Mouse (Mus musculus) ES-Bruce4 (cell line): ENCODE results near the gene Mib2. TPM values are rescaled to one million over a fixed set of nuclear protein-coding genes. Genes with fewer than 3 reads are reported as not detected.
A peak's percentile ranks its signal among the peaks of the same experiment; 100 is the strongest.
"Not testable (repeated sequence)": the region's sequence is repeated elsewhere in the genome, so short reads cannot be mapped to it uniquely, and the experiment has no call there.

Source experiments
- H3K27ac ChIP-seq: 2 replicates; pipeline ENCODE4 v1.5.1; 2012; ENCODE audit warnings: low read length, inconsistent platforms; ENCODE audit not compliant: insufficient read depth
- H3K27me3 ChIP-seq: 2 replicates; pipeline ENCODE4 v1.6.1; 2012; ENCODE audit warnings: mild to moderate bottlenecking, low read length, inconsistent platforms; ENCODE audit not compliant: control insufficient read depth, poor library complexity, insufficient read depth, severe bottlenecking
- H3K36me3 ChIP-seq: 2 replicates; pipeline ENCODE4 v1.6.1; 2012; ENCODE audit warnings: inconsistent platforms, mild to moderate bottlenecking, low read length, moderate library complexity; ENCODE audit not compliant: control insufficient read depth, poor library complexity, insufficient read depth, severe bottlenecking
- H3K4me1 ChIP-seq: one replicate; pipeline ENCODE4 v1.8.1; 2011; ENCODE audit warnings: low read length; ENCODE audit not compliant: control insufficient read depth, insufficient read depth
- H3K4me3 ChIP-seq: 2 replicates; pipeline ENCODE4 v1.5.1; 2011; ENCODE audit warnings: low read depth, mild to moderate bottlenecking, low read length
- H3K9ac ChIP-seq: 2 replicates; pipeline ENCODE4 v1.6.1; 2012; ENCODE audit warnings: low read depth, mild to moderate bottlenecking, inconsistent platforms; ENCODE audit not compliant: poor library complexity, severe bottlenecking
- H3K9me3 ChIP-seq: replicated peaks from 2 replicates; pipeline ENCODE4 v1.6.1; 2012; ENCODE audit warnings: mild to moderate bottlenecking, low read length, inconsistent platforms; ENCODE audit not compliant: control insufficient read depth, poor library complexity, insufficient read depth, severe bottlenecking
- CTCF ChIP-seq: IDR thresholded peaks from one replicate; pipeline ENCODE4 v1.8.1; 2011; ENCODE audit warnings: low read depth, low read length
- EP300 ChIP-seq: IDR thresholded peaks from 2 replicates; pipeline ENCODE4 v1.6.1; 2011; ENCODE audit warnings: low read depth, low read length; ENCODE audit not compliant: insufficient read depth
- POLR2A ChIP-seq: IDR thresholded peaks from one replicate; pipeline ENCODE4 v1.8.1; 2011; ENCODE audit warnings: low read length; ENCODE audit not compliant: insufficient read depth
- polyA plus RNA-seq: library from polyadenylated mRNA; stranded (reverse); fragments of >200 nt; gene quantifications from 2 replicates; pipeline ENCODE4 v1.2.4, GENCODE M21; 2011; ENCODE audit warnings: low read depth; ENCODE audit not compliant: missing spikeins, insufficient read depth, insufficient read length

The Mib2 gene
- polyA plus RNA-seq, 1 experiment = 13.4 TPM

DNA sequence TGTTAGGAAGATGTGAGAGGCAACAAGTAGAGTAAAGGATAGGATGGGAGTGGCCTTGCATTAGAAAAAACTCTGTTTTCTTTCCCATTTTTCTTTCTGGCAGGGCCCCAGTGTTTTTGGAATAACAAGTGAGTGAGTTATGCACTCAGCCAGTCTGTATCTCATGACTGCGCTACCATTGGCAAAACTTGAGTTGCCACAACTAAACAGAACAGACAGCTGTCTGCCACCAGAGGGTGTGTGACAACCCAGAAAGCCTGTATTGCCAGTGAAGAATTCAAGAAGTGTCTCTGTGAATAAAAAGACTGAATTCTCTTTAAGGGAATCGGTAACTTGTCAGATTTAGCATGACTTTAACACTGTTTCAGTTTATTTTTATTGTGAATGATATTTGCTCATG is 7.0 kb upstream of the Mib2 start:
- no peak for TF ChIP-seq CTCF
- no peak for TF ChIP-seq POLR2A
- no peak for TF ChIP-seq EP300
- H3K9me3 ChIP-seq = peaks cover 10% of the 10 kb centered on the region
- no peaks in the 10 kb centered on the region for H3K27me3 ChIP-seq
- no peak overlapping the region for H3K27ac ChIP-seq
- H3K9ac ChIP-seq = no peak overlapping the region
- H3K4me3 ChIP-seq = no peak overlapping the region
- H3K36me3 ChIP-seq = no peaks in the 10 kb centered on the region
- H3K4me1 ChIP-seq = peaks cover 1% of the 10 kb centered on the region

DNA sequence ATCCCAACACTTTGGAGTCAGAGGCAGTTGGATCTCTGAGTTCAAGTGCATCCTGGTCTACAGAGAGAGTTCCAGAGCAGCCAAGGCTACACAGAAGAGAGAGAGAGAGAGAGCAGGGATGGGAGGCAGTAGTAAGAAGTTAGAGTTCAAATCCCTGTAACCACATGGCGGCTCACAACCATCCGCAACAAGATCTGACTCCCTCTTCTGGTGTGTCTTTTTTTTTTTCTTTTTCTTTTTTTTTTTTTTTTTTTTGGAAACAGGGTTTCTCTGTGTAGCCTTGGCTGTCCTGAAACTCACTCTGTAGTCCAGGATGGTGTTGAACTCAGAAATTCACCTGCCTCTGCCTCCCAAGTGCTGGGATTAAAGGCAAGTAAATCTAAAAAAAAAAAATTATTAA is 3.1 kb upstream of the Mib2 start:
- TF ChIP-seq CTCF = no peak
- TF ChIP-seq EP300 = no peak
- no peak for TF ChIP-seq POLR2A
- H3K4me1 ChIP-seq = peaks cover 3% of the 10 kb centered on the region
- no peaks in the 10 kb centered on the region for H3K27me3 ChIP-seq
- H3K9ac ChIP-seq = no peak overlapping the region
- H3K9me3 ChIP-seq = peaks cover 10% of the 10 kb centered on the region
- no peak overlapping the region for H3K4me3 ChIP-seq
- peak overlapping the region; percentile 32 for H3K27ac ChIP-seq
- H3K36me3 ChIP-seq = no peaks in the 10 kb centered on the region

DNA sequence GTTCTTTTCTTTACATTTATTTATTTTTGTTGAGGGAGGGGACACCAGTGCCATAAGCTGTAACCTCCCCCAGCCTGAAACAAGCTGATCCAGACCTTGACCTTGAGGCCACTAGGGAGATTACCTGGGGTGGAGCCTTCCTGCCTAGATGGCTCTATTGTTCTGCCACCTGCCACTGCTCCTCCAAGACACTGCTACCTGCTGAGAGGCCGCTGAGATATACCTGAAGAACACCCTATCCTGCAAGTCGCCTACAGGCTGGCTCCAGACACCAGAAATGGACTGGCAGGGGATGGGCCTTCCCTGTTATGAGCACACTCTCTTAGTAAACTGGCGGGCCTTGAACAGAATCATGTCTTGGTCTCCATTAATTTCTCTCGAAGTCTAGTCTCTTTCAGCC is 1.2 kb upstream of the Mib2 start:
- H3K27me3 ChIP-seq, H3K9me3 ChIP-seq, H3K36me3 ChIP-seq, H3K4me3 ChIP-seq, H3K4me1 ChIP-seq: not testable (repeated sequence)
- Histone ChIP-seq H3K27ac (peak overlapping the region; percentile 98), H3K9ac (peak overlapping the region; percentile 60)
- TF ChIP-seq EP300 = peak; percentile 99

DNA sequence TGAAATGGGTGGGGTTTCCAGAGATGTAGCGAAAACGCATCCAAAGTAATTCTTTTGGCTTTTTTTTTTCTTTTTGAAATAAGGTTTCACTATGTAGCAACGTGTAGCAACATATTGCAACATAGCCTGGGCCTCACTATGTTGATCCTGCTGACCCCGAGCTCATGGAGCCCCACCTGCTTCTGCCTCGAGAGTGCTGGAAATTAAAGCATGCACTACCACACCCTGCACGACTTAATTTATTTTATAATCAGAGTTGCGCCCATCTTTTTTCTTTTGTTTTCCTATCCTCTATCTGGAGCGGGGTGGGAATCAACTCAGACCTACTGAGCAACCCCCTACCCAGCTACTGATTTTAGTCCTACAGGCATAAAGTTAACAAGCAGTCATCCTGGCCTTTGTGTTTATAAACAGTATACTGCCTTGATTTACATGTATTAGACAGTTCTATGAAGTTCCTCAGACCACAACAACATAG is 639 bp upstream of the Mib2 start:
- H3K4me1 ChIP-seq = peaks cover 3% of the 10 kb centered on the region
- no peak overlapping the region for H3K9ac ChIP-seq
- peak overlapping the region; percentile 94 for H3K4me3 ChIP-seq
- peak overlapping the region; percentile 96 for H3K27ac ChIP-seq
- no peaks in the 10 kb centered on the region for H3K9me3 ChIP-seq
- TF ChIP-seq CTCF (no peak), POLR2A (no peak), EP300 (no peak)
- H3K27me3 ChIP-seq = no peaks in the 10 kb centered on the region
- H3K36me3 ChIP-seq = no peaks in the 10 kb centered on the region

DNA sequence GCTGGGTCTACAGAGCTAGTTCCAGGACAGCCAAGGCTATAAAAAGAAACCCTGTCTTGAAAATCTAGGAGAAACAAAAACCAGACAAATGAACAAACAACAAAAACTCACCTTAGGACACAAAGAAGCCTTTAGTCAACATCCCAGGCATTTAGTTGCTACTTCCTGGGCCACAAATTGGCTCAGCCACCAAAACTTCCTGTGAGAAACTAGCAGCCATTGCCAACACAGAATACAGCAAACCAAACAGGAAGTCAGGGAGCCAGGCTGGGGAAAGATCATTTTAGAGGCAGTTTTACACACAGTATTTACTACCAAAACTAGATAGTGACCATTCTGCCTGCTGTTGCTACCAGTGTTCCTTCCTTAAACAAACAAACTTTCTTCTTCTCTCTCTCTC is 2.1 kb downstream of the Mib2 start:
- Histone ChIP-seq H3K27ac (no peak overlapping the region), H3K4me1 (peaks cover 3% of the 10 kb centered on the region), H3K9ac (no peak overlapping the region), H3K9me3 (no peaks in the 10 kb centered on the region), H3K36me3 (no peaks in the 10 kb centered on the region), H3K4me3 (no peak overlapping the region), H3K27me3 (no peaks in the 10 kb centered on the region)
- TF ChIP-seq POLR2A (no peak), CTCF (no peak), EP300 (no peak)

DNA sequence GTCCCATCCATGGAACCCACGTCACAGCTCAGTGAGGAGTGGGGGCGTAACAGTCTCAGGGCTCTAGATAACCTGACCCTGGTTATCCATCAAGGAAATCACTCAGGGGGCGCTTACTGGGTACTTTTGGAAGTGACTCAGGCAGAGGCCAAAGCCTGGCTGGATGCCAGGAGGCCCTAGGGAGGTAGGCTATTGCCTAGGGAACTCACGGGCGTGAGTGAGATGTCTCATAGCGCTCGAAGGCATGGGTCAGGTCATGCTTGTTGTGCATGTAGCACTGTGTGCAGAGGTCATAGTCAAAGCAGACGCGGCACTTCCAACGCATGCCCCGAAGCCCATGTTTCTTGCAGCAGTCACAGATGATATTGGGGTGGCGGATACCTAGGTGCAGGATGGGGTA is 8.4 kb downstream of the Mib2 start:
- Histone ChIP-seq H3K9me3 (no peaks in the 10 kb centered on the region), H3K4me1 (no peaks in the 10 kb centered on the region), H3K4me3 (no peak overlapping the region), H3K36me3 (no peaks in the 10 kb centered on the region), H3K9ac (no peak overlapping the region), H3K27ac (no peak overlapping the region), H3K27me3 (no peaks in the 10 kb centered on the region)
- no peak for TF ChIP-seq CTCF
- no peak for TF ChIP-seq EP300
- no peak for TF ChIP-seq POLR2A

DNA sequence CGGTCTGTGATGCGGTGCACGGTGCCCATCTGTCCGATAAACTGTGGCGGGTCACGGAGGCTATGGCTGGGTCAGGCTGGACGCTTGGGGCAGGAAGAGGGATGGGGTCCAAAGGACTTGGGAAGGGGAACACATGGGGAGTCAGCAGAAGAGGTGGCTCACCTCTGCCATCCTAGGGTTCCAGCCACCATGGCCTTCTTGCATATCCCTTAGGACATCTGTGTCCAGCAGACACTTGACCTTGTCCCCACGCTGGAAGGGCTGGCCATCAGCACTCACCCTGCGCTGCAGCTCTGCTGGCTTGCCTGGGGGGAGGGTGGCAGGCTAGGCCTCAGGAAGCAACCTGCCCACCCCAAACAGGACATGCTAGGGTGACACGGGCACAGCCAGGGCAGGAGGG is 10.0 kb downstream of the Mib2 start:
- no peaks in the 10 kb centered on the region for H3K4me1 ChIP-seq
- no peaks in the 10 kb centered on the region for H3K27me3 ChIP-seq
- H3K36me3 ChIP-seq = no peaks in the 10 kb centered on the region
- no peak overlapping the region for H3K9ac ChIP-seq
- H3K27ac ChIP-seq = no peak overlapping the region
- no peak for TF ChIP-seq POLR2A
- no peak for TF ChIP-seq CTCF
- TF ChIP-seq EP300 = no peak
- no peaks in the 10 kb centered on the region for H3K9me3 ChIP-seq
- no peak overlapping the region for H3K4me3 ChIP-seq
